Mouse (Mus musculus) hematopoietic stem cell, adult 5-6 weeks (primary cell): Measurements from ENCODE around the gene Fau. TPM values are rescaled to one million over a fixed set of nuclear protein-coding genes. Genes with fewer than 3 reads are reported as not detected.

Experiments used
- ATAC-seq, 2 experiments: fragments of 125-278 bp in 1 of 2; replicated peaks in 1 of 2; 2 replicates each; pipeline ENCODE4 v1.8.0; 2016 to 2017; ENCODE audit warnings: inconsistent platforms in 2 of 2, mild to moderate bottlenecking in 2 of 2, moderate number of reproducible peaks in 2 of 2, low read depth in 1 of 2, moderate TSS enrichment in 1 of 2; ENCODE audit not compliant: low FRiP score in 2 of 2, poor library complexity in 2 of 2, severe bottlenecking in 2 of 2, insufficient read depth in 1 of 2, low TSS enrichment in 1 of 2
- total RNA-seq: library from RNA; stranded (forward); fragments of 172-1452, 232-1000 nt; gene quantifications from 2 replicates; pipeline ENCODE4 v1.2.3, GENCODE M21; 2017

Fau gene
- total RNA-seq, 1 experiment from 2014 or later: 1,306 TPM

- ATAC-seq: no peak
Measured at GRCm38 (mm10) chr19:6097847-6098246, 40.2 kb downstream of the Fau start.

- ATAC-seq: no peak
Measured at GRCm38 (mm10) chr19:6101186-6101585, 43.5 kb downstream of the Fau start.

DNA sequence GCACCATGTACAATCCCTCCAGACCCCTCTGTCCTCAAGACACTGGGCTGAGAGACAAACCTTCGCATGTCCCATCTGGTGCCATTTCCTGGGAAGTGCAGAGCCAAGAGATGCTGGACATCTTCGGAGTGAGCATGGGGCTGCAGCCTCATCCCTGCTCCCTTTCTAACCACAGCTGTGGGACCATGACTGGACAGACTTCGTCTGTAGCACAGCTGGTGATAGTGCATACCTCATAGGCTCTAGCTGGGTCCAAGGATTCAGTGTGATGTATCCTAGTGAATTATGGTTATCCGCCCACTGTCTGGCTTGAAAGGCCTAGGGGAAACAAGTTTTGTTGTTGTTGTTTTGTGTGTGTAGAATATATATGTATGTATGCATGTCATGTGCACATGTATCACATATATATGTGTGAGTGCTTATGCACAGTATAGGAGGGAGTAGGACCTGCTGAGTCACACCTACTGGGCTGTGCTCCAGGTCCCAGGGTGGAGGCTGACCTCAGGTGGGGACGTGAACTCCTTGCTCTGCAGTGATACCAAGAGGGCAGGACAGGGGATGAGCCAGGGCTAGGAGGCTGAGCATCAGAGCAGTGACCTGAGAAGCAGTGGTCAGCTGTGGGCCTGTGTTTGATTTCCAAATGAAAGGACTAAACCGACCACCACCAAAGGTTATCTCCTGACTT is 44.7 kb downstream of the Fau start:
- no peak for ATAC-seq

DNA sequence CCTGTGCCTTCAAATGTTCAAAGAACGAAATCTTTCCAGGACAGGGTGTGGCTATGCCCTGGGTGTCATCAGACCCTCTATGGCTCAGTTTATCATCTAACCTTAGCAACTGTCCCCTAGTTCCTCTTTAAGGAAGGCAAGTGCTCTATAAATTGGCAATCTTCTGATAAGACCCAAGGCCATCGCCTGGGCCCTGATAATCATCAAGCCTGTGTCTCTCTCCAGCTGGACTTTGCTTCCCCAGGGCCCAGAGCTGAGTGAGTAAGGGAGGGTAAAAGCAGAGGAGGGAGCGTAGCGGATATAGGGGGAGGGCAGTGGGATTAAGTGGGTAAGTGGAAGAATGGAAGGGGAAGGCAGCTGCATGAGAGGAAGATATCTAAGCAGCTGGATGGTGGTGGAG is 46.8 kb downstream of the Fau start:
- ATAC-seq: no peak

GRCm38 (mm10) chr19:6105586-6105985 is 47.9 kb downstream of the Fau start, which contains the start of gene Naaladl1:
Gene Naaladl1 (plus strand): TSS chr19:6105782.
- no peak for ATAC-seq

Other genes with a start within 250 kb of the Fau start
- 26.4 and 31.8 TPM in 2 replicates for gene Frmd8, start 182.6 kb upstream of the Fau start, total RNA-seq
- 48.1 and 60.3 TPM in 2 replicates for gene Slc25a45, start 180.0 kb upstream of the Fau start, total RNA-seq
- 2.4 and 2.6 TPM in 2 replicates for gene Tigd3, start 163.7 kb upstream of the Fau start, total RNA-seq
- gene Dpf2, start 144.8 kb upstream of the Fau start, total RNA-seq: 121 and 154 TPM in 2 replicates
- gene Cdc42ep2, start 133.0 kb upstream of the Fau start, total RNA-seq: 0.25 TPM in 1 of 2 replicates, not detected in the other
- gene Pola2, start 93.6 kb upstream of the Fau start, total RNA-seq: 39.6 and 68.5 TPM in 2 replicates
- not detected in 2 replicates for gene Slc22a20, start 71.7 kb upstream of the Fau start, total RNA-seq
- gene Capn1, start 41.9 kb upstream of the Fau start, total RNA-seq: 32.4 and 37.5 TPM in 2 replicates
- 7.0 and 9.4 TPM in 2 replicates for gene Syvn1, start 11.3 kb upstream of the Fau start, total RNA-seq
- gene Mrpl49, start 59 bp upstream of the Fau start, total RNA-seq: 37.0 and 38.9 TPM in 2 replicates
- gene Znhit2, start 3.3 kb downstream of the Fau start, total RNA-seq: 8.3 and 11.5 TPM in 2 replicates
- 1.3 and 3.0 TPM in 2 replicates for gene Tm7sf2, start 10.5 kb downstream of the Fau start, total RNA-seq
- gene Vps51, start 19.4 kb downstream of the Fau start, total RNA-seq: 46.8 and 52.8 TPM in 2 replicates
- not detected in 2 replicates for gene Tmem262, start 22.2 kb downstream of the Fau start, total RNA-seq
- not detected in 2 replicates for gene Gm28374, start 24.4 kb downstream of the Fau start, total RNA-seq
- gene Zfpl1, start 27.1 kb downstream of the Fau start, total RNA-seq: 23.5 and 68.8 TPM in 2 replicates
- 25.8 and 26.8 TPM in 2 replicates for gene Cdca5, start 27.1 kb downstream of the Fau start, total RNA-seq
- 1.3 and 1.5 TPM in 2 replicates for gene AC131692.1, start 36.6 kb downstream of the Fau start, total RNA-seq
- 0.13 TPM in 1 of 2 replicates, not detected in the other for gene Naaladl1, start 47.9 kb downstream of the Fau start, total RNA-seq
- 5.0 and 6.8 TPM in 2 replicates for gene Sac3d1, start 60.8 kb downstream of the Fau start, total RNA-seq
- 3.4 and 13.4 TPM in 2 replicates for gene Snx15, start 70.5 kb downstream of the Fau start, total RNA-seq
- 3.3 and 5.6 TPM in 2 replicates for gene Batf2, start 83.1 kb downstream of the Fau start, total RNA-seq
- 24.9 and 37.0 TPM in 2 replicates for gene Arl2, start 83.7 kb downstream of the Fau start, total RNA-seq
- gene Majin, start 126.5 kb downstream of the Fau start, total RNA-seq: not detected in 2 replicates
- 1.3 TPM in 1 of 2 replicates, not detected in the other for gene Gpha2, start 168.5 kb downstream of the Fau start, total RNA-seq
- gene Ppp2r5b, start 178.0 kb downstream of the Fau start, total RNA-seq: 5.5 and 6.2 TPM in 2 replicates
- 9.5 and 10.6 TPM in 2 replicates for gene Atg2a, start 183.8 kb downstream of the Fau start, total RNA-seq
- gene Ehd1, start 218.9 kb downstream of the Fau start, total RNA-seq: 18.4 and 28.4 TPM in 2 replicates
- 2.9 and 4.3 TPM in 2 replicates for gene Cdc42bpg, start 248.6 kb downstream of the Fau start, total RNA-seq